Mouse (Mus musculus) intestine, postnatal 0 days (tissue): Measurements from ENCODE around the gene Rbms1. TPM values are rescaled to one million over a fixed set of nuclear protein-coding genes. Genes with fewer than 3 reads are reported as not detected.
A peak's percentile ranks its signal among the peaks of the same experiment; 100 is the strongest.

ENCODE experiments used
- ATAC-seq: fragments of 200-750 bp; cut with Nextera tagmentation; 2 replicates; pipeline ENCODE4 v1.8.0; 2017; ENCODE audit warnings: mild to moderate bottlenecking, moderate TSS enrichment, moderate library complexity
- H3K27ac ChIP-seq: fragments of 300-500 bp; sonication (generic); 2 replicates; pipeline ENCODE4 v1.5.1; 2014; ENCODE audit warnings: mild to moderate bottlenecking, low read depth, low read length, moderate library complexity
- H3K27me3 ChIP-seq: fragments of 300-500 bp; sonication (generic); replicated peaks from 2 replicates; pipeline ENCODE4 v1.6.1; 2014; ENCODE audit warnings: low read length, mixed read lengths; ENCODE audit not compliant: control insufficient read depth, insufficient read depth
- H3K36me3 ChIP-seq: fragments of 300-500 bp; sonication (generic); 2 replicates; pipeline ENCODE4 v1.6.1; 2014; ENCODE audit warnings: mild to moderate bottlenecking, moderate library complexity; ENCODE audit not compliant: control insufficient read depth, insufficient read depth
- H3K4me1 ChIP-seq: fragments of 300-500 bp; sonication (generic); replicated peaks from 2 replicates; pipeline ENCODE4 v1.6.1; 2014; ENCODE audit warnings: antibody characterized with exemption, low read length, mixed read lengths; ENCODE audit not compliant: control insufficient read depth, insufficient read depth
- H3K4me2 ChIP-seq: fragments of 300-500 bp; sonication (generic); replicated peaks from 2 replicates; pipeline ENCODE4 v1.6.1; 2014; ENCODE audit warnings: low read depth, mild to moderate bottlenecking, moderate library complexity
- H3K4me3 ChIP-seq: fragments of 300-500 bp; sonication (generic); 2 replicates; pipeline ENCODE4 v1.5.1; 2014; ENCODE audit warnings: low read depth, low read length
- H3K9ac ChIP-seq: fragments of 300-500 bp; sonication (generic); 2 replicates; pipeline ENCODE4 v1.6.1; 2014; ENCODE audit warnings: mild to moderate bottlenecking, low read depth, low read length
- H3K9me3 ChIP-seq: fragments of 300-500 bp; sonication (generic); 2 replicates; pipeline ENCODE4 v1.6.1; 2016; ENCODE audit warnings: mixed run types; ENCODE audit not compliant: control insufficient read depth
- CTCF ChIP-seq: sonication (generic); IDR thresholded peaks from 2 replicates; pipeline ENCODE4 v1.5.1; 2016; ENCODE audit warnings: low read depth, mild to moderate bottlenecking, control low read depth, antibody characterized with exemption, moderate library complexity
- WGBS: fragments of 180-500 bp; shearing (Covaris S2); extraction: QIAGEN DNeasy Blood & Tissue Kit; methylation state at CpG from one replicate; pipeline ENCODE4 v1.1.7; 2014; 5-methylcytosine and 5-hydroxymethylcytosine counted together
- polyA plus RNA-seq: library from polyadenylated mRNA; unstranded; fragments of >200 nt; fragmentation: Nextera tagmentation; extraction: Ambion mirVana; gene quantifications from 2 replicates; pipeline ENCODE4 v1.2.1, GENCODE M21; 2015

Rbms1 gene
- polyA plus RNA-seq, 1 experiment from 2014 or later, result 41.4 TPM

DNA sequence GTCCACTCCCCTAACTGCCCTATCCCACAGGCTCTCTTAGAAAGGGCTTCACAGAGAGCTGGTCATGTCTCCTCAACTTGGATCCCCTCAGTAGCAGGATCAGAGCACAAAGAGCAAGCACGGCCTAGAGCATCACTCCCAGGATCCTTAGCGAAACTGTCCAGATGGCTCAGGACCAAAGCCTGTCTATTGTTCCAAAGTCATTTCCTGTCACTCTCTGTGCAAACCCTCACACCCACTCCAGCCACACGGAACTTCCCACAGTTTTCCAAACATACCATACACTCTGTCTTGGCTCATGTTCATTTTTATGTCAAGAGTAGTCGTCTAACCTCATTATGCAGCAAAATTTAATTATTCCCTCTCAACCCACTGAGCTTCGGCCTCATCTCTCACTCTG, 40.6 kb downstream of the Rbms1 start:
- Histone ChIP-seq H3K9me3 (no peaks in the 10 kb centered on the region), H3K4me3 (no peak overlapping the region), H3K4me1 (peaks cover 2% of the 10 kb centered on the region; the same call in 1 of the 2 replicates), H3K4me2 (no peak overlapping the region), H3K36me3 (no peaks in the 10 kb centered on the region), H3K9ac (no peak overlapping the region), H3K27me3 (no peaks in the 10 kb centered on the region), H3K27ac (no peak overlapping the region)
- 58% methylated on average over 5 of the region's 5 CpGs for WGBS
- no peak for TF ChIP-seq CTCF
- ATAC-seq, result no peak

DNA sequence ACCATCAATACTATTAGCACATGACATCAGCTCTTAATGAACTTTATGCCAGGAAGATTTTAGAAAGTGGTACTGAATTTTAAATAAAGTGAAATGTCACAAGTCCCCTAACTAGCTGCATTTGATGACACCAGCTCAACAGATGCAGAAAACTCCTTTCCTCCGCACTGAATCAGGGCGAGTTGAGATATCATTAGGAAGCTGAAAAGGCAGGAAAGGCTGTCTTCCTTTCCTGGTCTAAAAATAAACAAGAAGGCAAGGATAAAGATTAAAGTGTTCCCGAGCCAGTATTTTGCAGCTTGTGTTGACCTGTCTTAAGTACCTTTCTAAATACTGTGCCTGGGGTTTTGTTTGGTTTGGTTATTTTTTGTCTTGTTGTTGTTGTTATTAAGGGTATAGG, 42.9 kb downstream of the Rbms1 start:
- Histone ChIP-seq H3K4me3 (no peak overlapping the region), H3K9me3 (no peaks in the 10 kb centered on the region), H3K36me3 (no peaks in the 10 kb centered on the region), H3K4me2 (no peak overlapping the region), H3K27me3 (no peaks in the 10 kb centered on the region), H3K9ac (no peak overlapping the region), H3K27ac (no peak overlapping the region), H3K4me1 (peaks cover 2% of the 10 kb centered on the region; the same call in 1 of the 2 replicates)
- no peak for ATAC-seq
- 53% methylated on average over 3 of the region's 3 CpGs for WGBS
- no peak for TF ChIP-seq CTCF

GRCm38 (mm10) chr2:60918401-60918800, 44.6 kb downstream of the Rbms1 start:
- Histone ChIP-seq H3K9me3 (no peaks in the 10 kb centered on the region), H3K4me1 (peaks cover 2% of the 10 kb centered on the region; the same call in 1 of the 2 replicates), H3K36me3 (no peaks in the 10 kb centered on the region), H3K27me3 (no peaks in the 10 kb centered on the region), H3K9ac (no peak overlapping the region), H3K27ac (no peak overlapping the region), H3K4me2 (no peak overlapping the region), H3K4me3 (no peak overlapping the region)
- no peak for TF ChIP-seq CTCF
- whole genome bisulfite sequencing, result 80% methylated on average over 7 of the region's 7 CpGs
- no peak for ATAC-seq

- Histone ChIP-seq H3K27me3 (no peaks in the 10 kb centered on the region), H3K4me2 (no peak overlapping the region), H3K9me3 (no peaks in the 10 kb centered on the region), H3K27ac (no peak overlapping the region), H3K4me1 (no peaks in the 10 kb centered on the region), H3K9ac (no peak overlapping the region), H3K4me3 (no peak overlapping the region), H3K36me3 (no peaks in the 10 kb centered on the region)
- 75% methylated on average over 7 of the region's 7 CpGs for WGBS
- no peak for TF ChIP-seq CTCF
- no peak for ATAC-seq
Measured at GRCm38 (mm10) chr2:60914524-60915280, 48.3 kb downstream of the Rbms1 start.

DNA sequence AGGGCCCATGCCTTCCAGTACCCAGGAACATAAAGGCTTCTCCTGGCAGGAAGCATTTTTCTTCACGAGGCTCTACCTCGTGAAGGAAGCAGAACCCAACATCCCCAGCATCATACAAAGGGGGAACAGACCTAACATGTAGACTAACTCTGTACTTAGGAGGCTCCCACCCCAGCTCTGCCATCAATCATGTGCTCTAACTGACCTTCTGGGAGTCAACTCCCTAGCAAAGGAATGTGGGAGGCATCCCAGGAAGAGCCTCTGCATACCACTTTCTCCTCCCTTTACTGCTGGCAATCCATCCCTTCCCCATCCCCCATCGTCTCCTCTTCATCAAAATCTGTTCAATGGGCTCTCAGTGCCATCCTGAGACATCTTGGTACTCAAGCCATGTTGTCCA, 49.7 kb downstream of the Rbms1 start:
- H3K4me1 ChIP-seq, result no peaks in the 10 kb centered on the region
- no peak overlapping the region for H3K4me2 ChIP-seq
- H3K36me3 ChIP-seq, result no peaks in the 10 kb centered on the region
- WGBS, result 73% methylated on average over 3 of the region's 3 CpGs
- H3K9ac ChIP-seq, result no peak overlapping the region
- no peaks in the 10 kb centered on the region for H3K9me3 ChIP-seq
- H3K27ac ChIP-seq, result no peak overlapping the region
- no peak overlapping the region for H3K4me3 ChIP-seq
- TF ChIP-seq CTCF, result no peak
- no peak for ATAC-seq
- no peaks in the 10 kb centered on the region for H3K27me3 ChIP-seq

DNA sequence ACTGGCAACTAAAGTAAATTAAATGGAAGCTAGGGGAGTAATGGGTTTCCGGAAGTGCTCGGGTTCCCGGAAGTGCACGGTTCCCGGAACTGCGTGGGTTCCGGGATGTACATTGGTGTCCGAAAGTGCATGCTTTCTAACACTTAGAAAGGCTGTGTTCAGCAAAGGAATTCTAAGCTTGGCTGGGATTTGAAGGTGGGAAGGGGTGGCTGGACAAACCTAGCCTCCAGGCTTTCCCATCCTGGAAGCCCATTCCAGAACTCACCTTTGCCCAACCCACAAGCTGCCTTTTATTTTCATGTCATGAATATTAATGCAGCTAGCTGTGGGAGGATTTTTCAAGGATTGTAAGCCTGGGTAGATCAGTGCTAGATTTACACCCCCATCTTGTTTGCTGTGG, 51.3 kb downstream of the Rbms1 start:
- H3K27ac ChIP-seq, result no peak overlapping the region
- no peak overlapping the region for H3K4me3 ChIP-seq
- no peaks in the 10 kb centered on the region for H3K9me3 ChIP-seq
- 0 out of 2 replicates have a peak overlapping the region, but pooled peaks have one; percentile 4 for H3K4me2 ChIP-seq
- no peak for TF ChIP-seq CTCF
- WGBS, result 76% methylated on average over 8 of the region's 8 CpGs
- no peak overlapping the region for H3K9ac ChIP-seq
- no peaks in the 10 kb centered on the region for H3K4me1 ChIP-seq
- ATAC-seq, result no peak
- H3K27me3 ChIP-seq, result no peaks in the 10 kb centered on the region
- no peaks in the 10 kb centered on the region for H3K36me3 ChIP-seq
